Mouse (Mus musculus): ENCODE measurements around the gene Mapt.

DNA sequence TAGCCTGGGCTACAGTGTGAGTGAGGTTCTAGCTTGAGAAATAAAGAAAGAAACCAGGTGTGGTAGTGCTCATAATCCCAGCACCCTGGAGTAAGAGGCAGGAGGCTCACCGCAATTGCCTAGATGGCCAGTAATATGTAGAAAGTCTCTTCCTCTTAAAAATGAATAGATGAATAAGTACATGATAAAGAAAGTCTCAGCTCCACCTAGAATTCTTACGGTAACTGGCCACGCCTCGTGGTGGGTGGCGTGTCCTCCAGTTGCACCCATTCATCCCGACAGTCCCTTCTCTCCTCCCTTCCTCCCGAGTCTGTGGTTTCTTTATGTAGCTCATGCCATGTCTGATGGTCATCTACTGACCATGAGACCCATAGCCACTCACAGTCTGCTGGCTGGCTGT is 74.5 kb downstream of the Mapt start:
- TF ChIP-seq CTCF (conservative IDR thresholded peaks at IDR 0.05; ENCODE audit: insufficient read depth, insufficient read length, low read depth, low read length) (no peak), POLR2A (IDR thresholded peaks at IDR 0.05; ENCODE audit: low read depth, low read length) (no peak)
